Mouse (Mus musculus) forebrain, embryonic 14.5 days (tissue): ENCODE data around the gene Bpifa5. TPM values are rescaled to one million over a fixed set of nuclear protein-coding genes. Genes with fewer than 3 reads are reported as not detected.
"Not testable (repeated sequence)": the region's sequence is repeated elsewhere in the genome, so short reads cannot be mapped to it uniquely, and the experiment has no call there.

Experiments
- ATAC-seq: fragments of 200-750 bp; cut with Nextera tagmentation; 2 replicates; pipeline ENCODE4 v1.8.0; 2017; ENCODE audit warnings: mild to moderate bottlenecking, moderate library complexity
- DNase-seq: peaks from one replicate; pipeline ENCODE4 v3.0.0-alpha.2; 2015; ENCODE audit warnings: low spot score
- H3K27ac ChIP-seq: fragments of 300-500 bp; sonication (generic); 2 replicates; pipeline ENCODE4 v1.5.1; 2014; ENCODE audit warnings: low read depth, mild to moderate bottlenecking, control low read depth, low read length, moderate library complexity
- H3K27me3 ChIP-seq: fragments of 300-500 bp; sonication (generic); replicated peaks from 2 replicates; pipeline ENCODE4 v1.6.1; 2014; ENCODE audit warnings: low read length, control low read depth, mixed read lengths; ENCODE audit not compliant: control insufficient read depth, insufficient read depth
- H3K36me3 ChIP-seq: fragments of 300-500 bp; sonication (generic); 2 replicates; pipeline ENCODE4 v1.6.1; 2014; ENCODE audit warnings: low read length, control low read depth; ENCODE audit not compliant: control insufficient read depth, insufficient read depth
- H3K4me1 ChIP-seq: fragments of 300-500 bp; sonication (generic); 2 replicates; pipeline ENCODE4 v1.6.1; 2014; ENCODE audit warnings: antibody characterized with exemption, low read length, control low read depth; ENCODE audit not compliant: control insufficient read depth, insufficient read depth
- H3K4me2 ChIP-seq: fragments of 300-500 bp; sonication (generic); 2 replicates; pipeline ENCODE4 v1.6.1; 2014; ENCODE audit warnings: mild to moderate bottlenecking, control low read depth, low read length
- H3K4me3 ChIP-seq: fragments of 300-500 bp; sonication (generic); 2 replicates; pipeline ENCODE4 v1.5.1; 2014; ENCODE audit warnings: low read depth, low read length, control low read depth
- H3K9ac ChIP-seq: fragments of 300-500 bp; sonication (generic); 2 replicates; pipeline ENCODE4 v1.6.1; 2014; ENCODE audit warnings: mild to moderate bottlenecking, low read length, control low read depth, moderate library complexity
- H3K9me3 ChIP-seq: fragments of 300-500 bp; sonication (generic); replicated peaks from 2 replicates; pipeline ENCODE4 v1.6.1; 2016; ENCODE audit warnings: low read length, control low read depth, mixed read lengths; ENCODE audit not compliant: control insufficient read depth
- WGBS: fragments of 180-500 bp; shearing (Covaris S2); extraction: QIAGEN DNeasy Blood & Tissue Kit; methylation state at CpG from one replicate; pipeline ENCODE4 v1.1.7; 2014; 5-methylcytosine and 5-hydroxymethylcytosine counted together
- polyA plus RNA-seq: library from polyadenylated mRNA; unstranded; fragments of >200 nt; fragmentation: Nextera tagmentation; extraction: Ambion mirVana; gene quantifications from 2 replicates; pipeline ENCODE4 v1.2.1, GENCODE M21; 2014

Bpifa5 gene
- polyA plus RNA-seq, 1 experiment from 2014 or later: not detected

GRCm38 (mm10) chr2:154171621-154172020, 9.2 kb downstream of the Bpifa5 start:
- 79% methylated on average over 6 of the region's 6 CpGs for whole genome bisulfite sequencing
- ATAC-seq: no peak
- H3K27ac ChIP-seq: no peak overlapping the region

GRCm38 (mm10) chr2:154173313-154173712, 10.9 kb downstream of the Bpifa5 start:
- Histone ChIP-seq H3K9me3 (no peaks in the 10 kb centered on the region), H3K36me3 (no peaks in the 10 kb centered on the region), H3K27me3 (no peaks in the 10 kb centered on the region), H3K27ac (no peak overlapping the region), H3K9ac (no peak overlapping the region), H3K4me2 (no peak overlapping the region), H3K4me1 (no peaks in the 10 kb centered on the region), H3K4me3 (no peak overlapping the region)
- WGBS: 40% methylated on average over 1 of the region's 1 CpGs
- DNase-seq (peak; percentile 66), ATAC-seq (no peak)

More at GRCm38 (mm10) chr2:154171621-154172020, 9.2 kb downstream of the Bpifa5 start:
- Histone ChIP-seq H3K4me2 (no peak overlapping the region), H3K27me3 (no peaks in the 10 kb centered on the region), H3K4me1 (no peaks in the 10 kb centered on the region), H3K9me3 (no peaks in the 10 kb centered on the region), H3K9ac (no peak overlapping the region), H3K36me3 (no peaks in the 10 kb centered on the region), H3K4me3 (no peak overlapping the region)
- no peak for DNase-seq

GRCm38 (mm10) chr2:154181900-154182299, 19.5 kb downstream of the Bpifa5 start:
- not testable (repeated sequence) for H3K9ac ChIP-seq, H3K4me1 ChIP-seq, ATAC-seq, H3K27ac ChIP-seq, H3K4me3 ChIP-seq, H3K27me3 ChIP-seq, DNase-seq, H3K9me3 ChIP-seq, H3K4me2 ChIP-seq, H3K36me3 ChIP-seq
- WGBS: 83% methylated on average over 7 of the region's 7 CpGs

- not testable (repeated sequence) for H3K9me3 ChIP-seq, ATAC-seq, H3K4me2 ChIP-seq, H3K9ac ChIP-seq, H3K36me3 ChIP-seq, H3K4me3 ChIP-seq, H3K27me3 ChIP-seq, H3K27ac ChIP-seq, DNase-seq, H3K4me1 ChIP-seq
- WGBS: 82% methylated on average over 4 of the region's 4 CpGs
Observed at GRCm38 (mm10) chr2:154183061-154183460, 20.7 kb downstream of the Bpifa5 start.

GRCm38 (mm10) chr2:154185319-154185718, 22.9 kb downstream of the Bpifa5 start:
- 87% methylated on average over 6 of the region's 6 CpGs for WGBS
- Histone ChIP-seq H3K4me3 (no peak overlapping the region), H3K9ac (no peak overlapping the region), H3K27ac (no peak overlapping the region), H3K36me3 (no peaks in the 10 kb centered on the region), H3K4me1 (no peaks in the 10 kb centered on the region), H3K4me2 (no peak overlapping the region), H3K27me3 (no peaks in the 10 kb centered on the region), H3K9me3 (no peaks in the 10 kb centered on the region)
- DNase-seq (no peak), ATAC-seq (no peak)

GRCm38 (mm10) chr2:154185748-154186147, 23.3 kb downstream of the Bpifa5 start:
- no peaks in the 10 kb centered on the region for H3K27me3 ChIP-seq
- no peak overlapping the region for H3K9ac ChIP-seq
- no peak overlapping the region for H3K4me3 ChIP-seq
- DNase-seq: no peak
- H3K4me2 ChIP-seq: no peak overlapping the region
- H3K27ac ChIP-seq: no peak overlapping the region
- no peak for ATAC-seq
- 87% methylated on average over 3 of the region's 3 CpGs for WGBS
- H3K9me3 ChIP-seq: no peaks in the 10 kb centered on the region
- no peaks in the 10 kb centered on the region for H3K36me3 ChIP-seq
- H3K4me1 ChIP-seq: no peaks in the 10 kb centered on the region

GRCm38 (mm10) chr2:154187468-154187867, 25.1 kb downstream of the Bpifa5 start:
- DNase-seq (peak; percentile 17), ATAC-seq (no peak)
- H3K4me2 ChIP-seq: no peak overlapping the region
- H3K27ac ChIP-seq: no peak overlapping the region
- no peak overlapping the region for H3K4me3 ChIP-seq
- H3K4me1 ChIP-seq: no peaks in the 10 kb centered on the region
- 44% methylated on average over 5 of the region's 5 CpGs for WGBS
- no peaks in the 10 kb centered on the region for H3K27me3 ChIP-seq
- no peaks in the 10 kb centered on the region for H3K36me3 ChIP-seq
- no peak overlapping the region for H3K9ac ChIP-seq
- H3K9me3 ChIP-seq: no peaks in the 10 kb centered on the region

- no peak overlapping the region for H3K4me2 ChIP-seq
- no peak overlapping the region for H3K4me3 ChIP-seq
- no peak overlapping the region for H3K9ac ChIP-seq
- WGBS: 82% methylated on average over 7 of the region's 7 CpGs
- H3K4me1 ChIP-seq: no peaks in the 10 kb centered on the region
- no peaks in the 10 kb centered on the region for H3K9me3 ChIP-seq
- H3K27ac ChIP-seq: no peak overlapping the region
- DNase-seq (no peak), ATAC-seq (no peak)
- no peaks in the 10 kb centered on the region for H3K27me3 ChIP-seq
- no peaks in the 10 kb centered on the region for H3K36me3 ChIP-seq
Observed at GRCm38 (mm10) chr2:154189877-154190434, 27.5 kb downstream of the Bpifa5 start.

GRCm38 (mm10) chr2:154190546-154191258, 28.3 kb downstream of the Bpifa5 start, which contains the start of gene Bpifb1:
Gene Bpifb1 (plus strand): TSS chr2:154190818.
- H3K27me3 ChIP-seq: no peaks in the 10 kb centered on the region
- ATAC-seq: no peak
- no peaks in the 10 kb centered on the region for H3K4me1 ChIP-seq
- H3K9me3 ChIP-seq: no peaks in the 10 kb centered on the region
- DNase-seq: no peak
- no peak within 1 kb of the TSS for H3K4me2 ChIP-seq
- 86% methylated on average over 11 of the region's 11 CpGs for WGBS
- no peak within 1 kb of the TSS for H3K27ac ChIP-seq
- H3K36me3 ChIP-seq: no peaks in the 10 kb centered on the region
- H3K9ac ChIP-seq: no peak within 1 kb of the TSS
- H3K4me3 ChIP-seq: no peak within 1 kb of the TSS
